Mouse (Mus musculus) forebrain, embryonic 10.5 days (tissue): ENCODE data around the gene Arhgap24. TPM values are rescaled to one million over a fixed set of nuclear protein-coding genes. Genes with fewer than 3 reads are reported as not detected.

Source experiments
- DNase-seq: peaks from one replicate; pipeline ENCODE4 v3.0.0-alpha.2; 2017; ENCODE audit warnings: low spot score; ENCODE audit errors: extremely low spot score
- H3K27ac ChIP-seq: fragments of 300-500 bp; sonication (generic); 2 replicates; pipeline ENCODE4 v1.5.1; 2016; ENCODE audit warnings: mild to moderate bottlenecking
- H3K27me3 ChIP-seq: fragments of 300-500 bp; sonication (generic); 2 replicates; pipeline ENCODE4 v1.6.1; 2016; ENCODE audit warnings: mild to moderate bottlenecking; ENCODE audit not compliant: poor library complexity, severe bottlenecking
- H3K36me3 ChIP-seq: fragments of 300-500 bp; sonication (generic); replicated peaks from 2 replicates; pipeline ENCODE4 v1.6.1; 2016; ENCODE audit warnings: mild to moderate bottlenecking, moderate library complexity
- H3K4me1 ChIP-seq: fragments of 300-500 bp; sonication (generic); 2 replicates; pipeline ENCODE4 v1.6.1; 2016
- H3K4me3 ChIP-seq: fragments of 300-500 bp; sonication (generic); 2 replicates; pipeline ENCODE4 v1.5.1; 2016; ENCODE audit warnings: mild to moderate bottlenecking, moderate library complexity
- H3K9me3 ChIP-seq: fragments of 300-500 bp; sonication (generic); 2 replicates; pipeline ENCODE4 v1.6.1; 2016; ENCODE audit warnings: mild to moderate bottlenecking, moderate library complexity
- WGBS: fragments of 180-500 bp; shearing (Covaris S2); methylation state at CpG from one replicate; pipeline ENCODE4 v1.1.7; 2016; 5-methylcytosine and 5-hydroxymethylcytosine counted together
- polyA plus RNA-seq: library from polyadenylated mRNA; unstranded; fragments of >200 nt; fragmentation: Nextera tagmentation; extraction: Ambion mirVana; gene quantifications from 2 replicates; pipeline ENCODE4 v1.2.1, GENCODE M21; 2016

Gene Arhgap24
- polyA plus RNA-seq, 1 experiment from 2014 or later = 2.5 TPM

DNA sequence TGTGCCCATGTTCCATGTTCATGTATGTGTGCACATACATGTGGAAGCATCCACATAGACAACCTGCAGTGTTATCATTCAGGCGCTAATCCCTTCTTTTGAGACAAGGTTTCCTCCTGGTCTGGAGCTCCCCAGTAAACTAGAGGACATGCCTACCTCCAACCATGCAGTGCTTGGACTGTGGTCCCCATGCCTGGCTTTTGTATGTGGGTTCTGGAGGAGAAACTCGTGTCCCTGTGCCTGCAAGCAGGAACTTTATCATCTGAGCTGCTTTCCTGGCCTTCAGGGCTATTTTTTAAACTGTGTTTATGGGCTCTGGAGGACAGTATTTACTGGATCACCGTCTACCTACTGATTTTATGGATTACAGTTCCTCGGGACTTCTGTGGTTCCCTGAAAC is 262.9 kb downstream of the Arhgap24 start:
- DNase-seq = no peak
- Histone ChIP-seq H3K27ac (no peak overlapping the region), H3K36me3 (no peaks in the 10 kb centered on the region), H3K9me3 (no peaks in the 10 kb centered on the region), H3K27me3 (no peaks in the 10 kb centered on the region), H3K4me1 (0 out of 2 replicates have a peak, but pooled peaks cover under 1% of the 10 kb centered on the region), H3K4me3 (no peak overlapping the region)
- WGBS = 85% methylated on average over 4 of the region's 4 CpGs

GRCm38 (mm10) chr5:102748146-102748545 is 267.0 kb downstream of the Arhgap24 start:
- 90% methylated on average over 9 of the region's 9 CpGs for WGBS
- H3K27me3 ChIP-seq = no peaks in the 10 kb centered on the region
- 0 out of 2 replicates have a peak, but pooled peaks cover 5% of the 10 kb centered on the region for H3K4me1 ChIP-seq
- H3K36me3 ChIP-seq = no peaks in the 10 kb centered on the region
- DNase-seq = no peak
- H3K4me3 ChIP-seq = no peak overlapping the region
- no peak overlapping the region for H3K27ac ChIP-seq
- no peaks in the 10 kb centered on the region for H3K9me3 ChIP-seq

DNA sequence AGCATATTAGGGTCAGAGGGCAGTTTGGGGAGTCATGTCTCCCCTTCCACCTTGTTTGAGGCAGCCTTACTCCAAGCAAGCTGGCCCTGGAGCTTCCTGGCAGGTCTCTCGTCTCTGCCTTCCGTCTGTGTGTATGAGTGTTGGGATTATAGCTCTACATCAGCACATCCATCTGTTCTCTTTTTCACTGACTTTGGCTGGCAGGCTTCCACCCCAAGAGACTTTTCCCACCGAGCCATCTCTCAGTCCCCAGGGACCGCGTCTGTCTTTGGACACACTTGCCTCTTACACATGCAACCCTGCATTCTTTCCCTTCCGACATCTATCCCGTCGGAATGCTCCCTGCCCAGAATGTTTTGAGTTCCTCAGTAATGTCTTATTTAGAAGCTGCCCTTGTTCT is 267.8 kb downstream of the Arhgap24 start:
- Histone ChIP-seq H3K4me1 (0 out of 2 replicates have a peak, but pooled peaks cover 5% of the 10 kb centered on the region), H3K27ac (no peak overlapping the region), H3K36me3 (no peaks in the 10 kb centered on the region), H3K9me3 (no peaks in the 10 kb centered on the region), H3K4me3 (no peak overlapping the region), H3K27me3 (no peaks in the 10 kb centered on the region)
- DNase-seq = no peak
- WGBS = 80% methylated on average over 8 of the region's 8 CpGs

DNA sequence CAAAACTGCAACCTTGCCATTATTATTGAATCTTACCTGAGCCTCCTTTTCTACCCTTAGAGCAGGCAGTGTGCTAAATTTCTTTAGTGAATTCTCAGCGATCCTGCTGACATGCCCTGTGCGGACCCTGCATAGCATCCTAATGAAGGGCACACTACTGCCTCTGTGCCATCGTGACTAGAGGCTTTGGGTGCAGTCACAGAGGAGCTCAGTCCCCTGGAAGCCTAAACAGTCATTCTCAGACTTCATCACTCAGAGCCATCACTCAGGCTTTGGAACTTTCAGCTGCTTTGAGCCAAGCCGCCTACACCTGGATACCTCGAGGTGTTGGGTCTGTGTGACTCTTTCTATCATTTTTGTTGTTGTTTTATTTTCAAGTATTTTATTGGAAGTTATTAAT is 269.5 kb downstream of the Arhgap24 start:
- H3K27me3 ChIP-seq = no peaks in the 10 kb centered on the region

GRCm38 (mm10) chr5:102751661-102752307 is 270.6 kb downstream of the Arhgap24 start:
- H3K27ac ChIP-seq = no peak overlapping the region
- H3K4me3 ChIP-seq = no peak overlapping the region
- H3K4me1 ChIP-seq = 0 out of 2 replicates have a peak, but pooled peaks cover 5% of the 10 kb centered on the region
- no peak for DNase-seq
- no peaks in the 10 kb centered on the region for H3K9me3 ChIP-seq
- H3K27me3 ChIP-seq = no peaks in the 10 kb centered on the region
- WGBS = 82% methylated on average over 5 of the region's 5 CpGs
- no peaks in the 10 kb centered on the region for H3K36me3 ChIP-seq

More for the DNA sequence above, 269.5 kb downstream of the Arhgap24 start:
- no peak for DNase-seq
- H3K9me3 ChIP-seq = no peaks in the 10 kb centered on the region
- H3K4me3 ChIP-seq = no peak overlapping the region
- H3K27ac ChIP-seq = no peak overlapping the region
- H3K4me1 ChIP-seq = 0 out of 2 replicates have a peak, but pooled peaks cover 5% of the 10 kb centered on the region
- WGBS = 85% methylated on average over 5 of the region's 5 CpGs
- no peaks in the 10 kb centered on the region for H3K36me3 ChIP-seq

DNA sequence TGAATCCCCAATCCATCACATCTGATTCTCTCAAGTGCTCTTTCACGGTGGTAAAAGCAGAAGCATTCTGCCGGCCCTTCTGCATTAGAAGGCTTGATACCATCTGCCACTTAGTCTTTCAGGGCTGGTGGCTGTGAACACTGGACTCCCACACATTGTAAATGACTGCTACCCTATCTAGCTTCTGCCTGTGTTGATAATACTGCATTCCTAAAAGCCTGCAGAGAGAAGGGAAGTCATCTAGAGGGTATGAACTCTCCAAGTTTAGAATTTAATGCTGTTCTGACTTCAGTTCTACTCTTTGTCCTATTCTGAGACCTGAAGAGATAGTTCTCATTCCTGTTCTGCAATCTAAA is 271.1 kb downstream of the Arhgap24 start:
- Histone ChIP-seq H3K36me3 (no peaks in the 10 kb centered on the region), H3K27ac (no peak overlapping the region), H3K27me3 (no peaks in the 10 kb centered on the region), H3K9me3 (no peaks in the 10 kb centered on the region), H3K4me3 (no peak overlapping the region), H3K4me1 (0 out of 2 replicates have a peak, but pooled peaks cover 5% of the 10 kb centered on the region)
- WGBS = 69% methylated on average over 2 of the region's 2 CpGs
- DNase-seq = no peak

- 90% methylated on average over 6 of the region's 6 CpGs for WGBS
- no peak for DNase-seq
- H3K4me1 ChIP-seq = no peaks in the 10 kb centered on the region
Observed at GRCm38 (mm10) chr5:102757040-102757439, 275.8 kb downstream of the Arhgap24 start.

GRCm38 (mm10) chr5:102765694-102766093 is 284.5 kb downstream of the Arhgap24 start:
- DNase-seq = no peak
- no peaks in the 10 kb centered on the region for H3K27me3 ChIP-seq
- no peaks in the 10 kb centered on the region for H3K9me3 ChIP-seq
- WGBS = 87% methylated on average over 10 of the region's 10 CpGs
- peaks cover 20% of the 10 kb centered on the region for H3K4me1 ChIP-seq
- H3K27ac ChIP-seq = no peak overlapping the region
- no peaks in the 10 kb centered on the region for H3K36me3 ChIP-seq
- no peak overlapping the region for H3K4me3 ChIP-seq

More at GRCm38 (mm10) chr5:102757040-102757439, 275.8 kb downstream of the Arhgap24 start:
- H3K9me3 ChIP-seq = no peaks in the 10 kb centered on the region
- no peak overlapping the region for H3K27ac ChIP-seq
- H3K36me3 ChIP-seq = no peaks in the 10 kb centered on the region
- no peaks in the 10 kb centered on the region for H3K27me3 ChIP-seq
- H3K4me3 ChIP-seq = no peak overlapping the region

GRCm38 (mm10) chr5:102766311-102767057 is 285.3 kb downstream of the Arhgap24 start:
- Histone ChIP-seq H3K27me3 (no peaks in the 10 kb centered on the region), H3K4me3 (no peak overlapping the region), H3K9me3 (no peaks in the 10 kb centered on the region), H3K4me1 (peaks cover 20% of the 10 kb centered on the region), H3K36me3 (no peaks in the 10 kb centered on the region), H3K27ac (no peak overlapping the region)
- no peak for DNase-seq
- 80% methylated on average over 6 of the region's 6 CpGs for WGBS

GRCm38 (mm10) chr5:102767058-102767444 is 285.9 kb downstream of the Arhgap24 start:
- H3K27me3 ChIP-seq = no peaks in the 10 kb centered on the region
- WGBS = 84% methylated on average over 4 of the region's 4 CpGs
- no peak for DNase-seq
- no peak overlapping the region for H3K27ac ChIP-seq
- no peaks in the 10 kb centered on the region for H3K36me3 ChIP-seq
- no peak overlapping the region for H3K4me3 ChIP-seq
- no peaks in the 10 kb centered on the region for H3K9me3 ChIP-seq
- peaks cover 20% of the 10 kb centered on the region for H3K4me1 ChIP-seq

GRCm38 (mm10) chr5:102767822-102768221 is 286.6 kb downstream of the Arhgap24 start:
- Histone ChIP-seq H3K36me3 (no peaks in the 10 kb centered on the region), H3K27ac (no peak overlapping the region), H3K27me3 (no peaks in the 10 kb centered on the region), H3K4me3 (no peak overlapping the region), H3K9me3 (no peaks in the 10 kb centered on the region), H3K4me1 (peaks cover 20% of the 10 kb centered on the region)
- DNase-seq = no peak
- WGBS = 88% methylated on average over 7 of the region's 7 CpGs

- DNase-seq = no peak
- Histone ChIP-seq H3K9me3 (no peaks in the 10 kb centered on the region), H3K4me1 (peaks cover 20% of the 10 kb centered on the region), H3K36me3 (no peaks in the 10 kb centered on the region), H3K27me3 (no peaks in the 10 kb centered on the region), H3K27ac (no peak overlapping the region), H3K4me3 (no peak overlapping the region)
- 65% methylated on average over 12 of the region's 12 CpGs for WGBS
Observed at GRCm38 (mm10) chr5:102768385-102769080, 287.3 kb downstream of the Arhgap24 start.

DNA sequence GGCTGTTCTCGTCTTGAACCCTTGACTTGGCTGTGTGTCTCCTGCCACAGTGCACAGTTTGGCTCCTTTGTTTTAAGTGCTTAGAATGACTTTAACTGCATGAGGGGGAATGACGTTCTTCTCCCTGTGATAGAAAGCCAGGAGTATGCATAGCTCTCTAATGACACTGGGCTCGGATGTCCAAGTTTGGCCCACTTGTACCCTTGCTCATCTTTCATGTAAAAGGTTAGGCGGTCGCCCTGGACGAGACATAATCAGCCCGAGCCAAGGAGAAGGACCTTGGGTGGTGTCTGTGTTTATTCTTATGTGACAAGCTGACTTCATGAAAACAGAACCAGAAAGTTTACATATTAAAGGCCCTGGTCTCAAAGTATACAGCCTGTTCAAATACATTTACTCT is 289.4 kb downstream of the Arhgap24 start:
- no peak overlapping the region for H3K4me3 ChIP-seq
- no peaks in the 10 kb centered on the region for H3K27me3 ChIP-seq
- no peaks in the 10 kb centered on the region for H3K36me3 ChIP-seq
- no peak for DNase-seq
- H3K27ac ChIP-seq = no peak overlapping the region
- peaks cover 30% of the 10 kb centered on the region for H3K4me1 ChIP-seq
- WGBS = 82% methylated on average over 7 of the region's 7 CpGs
- no peaks in the 10 kb centered on the region for H3K9me3 ChIP-seq
